Mouse (Mus musculus) thymus, postnatal 25 days (tissue): ENCODE measurements around the gene Nutf2-ps1.
"Not testable (repeated sequence)": the region's sequence is repeated elsewhere in the genome, so short reads cannot be mapped to it uniquely, and the experiment has no call there.

ENCODE experiments used
- DNase-seq: peaks from one replicate; pipeline ENCODE4 v3.0.0; 2022

Gene Nutf2-ps1

DNA sequence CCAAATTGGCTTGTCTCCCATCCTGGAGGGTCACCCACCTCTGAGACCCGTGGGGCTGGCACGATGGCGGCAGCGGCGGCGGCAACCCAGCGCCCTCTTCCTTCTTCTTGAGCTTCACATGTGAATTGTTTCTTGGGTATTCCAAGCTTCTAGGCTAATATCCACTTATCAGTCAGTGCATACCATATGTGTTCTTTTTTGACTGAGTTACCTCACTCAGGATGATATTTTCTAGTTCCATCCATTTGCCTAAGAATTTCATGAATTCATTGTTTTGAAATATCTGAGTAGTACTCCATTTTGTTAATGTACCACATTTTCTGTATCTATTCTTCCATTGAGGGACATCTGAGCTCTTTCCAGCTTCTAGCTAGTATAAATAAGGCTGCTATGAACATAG is at the start of gene Nutf2-ps1:
Gene Nutf2-ps1, minus strand, starts transcription at position 101 of the 400 bp plus-strand sequence.
- DNase-seq: not testable (repeated sequence)

DNA sequence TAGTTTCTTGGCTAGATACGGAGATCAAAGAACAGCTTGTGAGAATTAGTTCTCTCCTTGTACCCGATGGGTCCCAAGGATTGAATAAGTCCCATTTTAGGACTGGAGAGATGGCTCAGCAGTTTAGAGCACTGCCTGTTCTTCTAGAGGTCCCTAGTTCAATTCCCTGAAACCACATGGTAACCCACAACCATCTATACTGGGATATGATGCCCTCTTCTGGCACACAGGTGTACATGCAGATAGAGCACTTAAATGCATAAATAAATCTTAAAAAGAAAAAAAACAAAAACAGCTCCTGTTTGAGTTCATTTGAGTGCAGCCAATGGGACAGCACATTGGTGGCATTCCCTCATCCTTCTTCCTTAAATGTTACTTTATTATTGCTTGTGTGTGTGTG is 49.2 kb upstream of the Nutf2-ps1 start:
- no peak for DNase-seq

DNA sequence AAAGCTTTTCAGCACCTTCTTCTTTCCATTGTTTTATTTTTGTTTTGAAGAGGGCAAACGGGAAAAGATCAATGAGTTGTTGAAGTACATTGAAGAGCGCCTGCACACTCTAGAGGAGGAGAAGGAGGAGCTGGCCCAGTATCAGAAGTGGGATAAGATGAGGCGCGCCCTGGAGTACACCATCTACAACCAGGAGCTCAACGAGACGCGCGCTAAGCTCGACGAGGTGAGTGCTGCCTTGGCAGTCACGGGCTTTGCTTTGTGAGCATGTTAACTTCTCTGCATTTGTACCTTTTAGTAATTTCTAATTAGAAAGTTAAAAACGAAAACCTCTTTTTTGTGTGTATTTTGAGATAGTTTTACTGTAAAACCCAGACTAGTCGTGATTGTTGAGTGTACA is 32.8 kb upstream of the Nutf2-ps1 start:
- no peak for DNase-seq

DNA sequence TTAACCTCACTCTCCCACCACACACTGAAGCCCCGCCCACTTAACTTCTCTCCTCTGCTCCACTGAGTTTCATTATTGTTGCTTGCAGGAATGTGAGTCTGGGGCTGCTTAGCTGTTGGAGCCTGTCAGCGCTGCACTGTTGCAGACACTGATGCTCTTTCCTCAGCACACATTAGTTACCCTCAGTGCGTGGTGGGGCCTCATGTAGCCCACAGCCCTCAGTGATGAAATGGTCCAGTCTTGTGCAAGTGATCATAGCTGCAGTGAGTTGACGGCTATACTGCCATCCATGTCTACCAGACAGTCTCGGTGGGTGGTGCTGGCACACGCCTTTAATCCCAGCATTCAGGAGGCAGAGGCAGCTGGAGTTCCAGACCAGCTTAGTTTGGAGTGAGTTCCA is 20.1 kb upstream of the Nutf2-ps1 start:
- DNase-seq: no peak

DNA sequence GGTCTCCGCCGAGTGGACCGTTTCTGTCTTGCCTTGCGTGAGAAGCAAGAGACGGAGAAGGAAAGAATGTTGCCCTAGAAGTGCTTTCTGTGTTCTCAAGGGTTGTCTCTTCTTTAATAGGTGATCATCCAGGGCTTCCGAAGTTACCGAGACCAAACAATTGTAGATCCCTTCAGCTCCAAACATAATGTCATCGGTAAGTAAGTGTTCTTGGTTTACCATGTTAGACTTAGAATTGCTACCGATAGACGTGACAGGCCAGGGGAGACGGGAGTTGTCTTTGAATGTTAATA is 12.4 kb upstream of the Nutf2-ps1 start:
- no peak for DNase-seq

DNA sequence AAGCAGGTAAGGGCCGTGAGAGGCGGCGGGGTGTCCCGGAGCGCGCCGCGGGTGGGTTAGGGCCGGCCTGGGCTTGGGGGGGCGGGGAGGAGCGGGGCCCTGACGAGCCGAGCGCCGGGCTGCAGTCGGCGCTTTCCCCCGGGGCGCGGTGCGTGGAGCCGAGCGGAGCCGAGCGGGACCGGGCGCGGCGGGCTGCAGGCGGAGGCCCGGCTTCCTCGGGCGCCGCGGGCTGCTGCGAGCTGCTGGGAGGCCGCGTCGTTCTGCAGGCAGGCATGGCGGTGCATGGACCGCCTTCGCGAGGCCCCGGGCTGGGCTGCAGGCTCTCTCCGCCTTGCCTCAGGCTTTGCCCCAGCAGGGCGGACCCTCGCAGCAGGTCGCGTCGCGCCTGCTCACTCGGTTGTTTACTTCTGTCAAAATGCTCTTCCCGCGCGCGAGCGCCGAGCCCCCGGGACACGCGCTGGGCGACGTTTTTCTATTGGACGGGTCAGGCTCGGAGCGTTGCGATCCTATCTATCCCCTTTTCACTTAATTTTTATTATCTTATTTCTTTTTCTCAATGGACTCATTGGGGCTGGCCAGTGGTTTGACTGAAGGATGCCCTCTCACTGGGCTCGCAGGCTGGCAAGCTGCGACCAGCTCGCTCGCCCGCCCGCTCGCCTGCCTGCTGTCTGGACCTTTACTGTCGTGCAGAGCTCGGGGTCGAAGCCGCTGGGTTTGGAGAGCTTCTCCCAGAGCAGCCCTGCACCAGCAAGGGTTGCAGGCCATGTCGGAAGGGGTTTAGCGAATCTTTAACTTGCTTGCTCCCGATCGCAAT is 11.9 kb upstream of the Nutf2-ps1 start:
- peak; percentile 71 for DNase-seq

DNA sequence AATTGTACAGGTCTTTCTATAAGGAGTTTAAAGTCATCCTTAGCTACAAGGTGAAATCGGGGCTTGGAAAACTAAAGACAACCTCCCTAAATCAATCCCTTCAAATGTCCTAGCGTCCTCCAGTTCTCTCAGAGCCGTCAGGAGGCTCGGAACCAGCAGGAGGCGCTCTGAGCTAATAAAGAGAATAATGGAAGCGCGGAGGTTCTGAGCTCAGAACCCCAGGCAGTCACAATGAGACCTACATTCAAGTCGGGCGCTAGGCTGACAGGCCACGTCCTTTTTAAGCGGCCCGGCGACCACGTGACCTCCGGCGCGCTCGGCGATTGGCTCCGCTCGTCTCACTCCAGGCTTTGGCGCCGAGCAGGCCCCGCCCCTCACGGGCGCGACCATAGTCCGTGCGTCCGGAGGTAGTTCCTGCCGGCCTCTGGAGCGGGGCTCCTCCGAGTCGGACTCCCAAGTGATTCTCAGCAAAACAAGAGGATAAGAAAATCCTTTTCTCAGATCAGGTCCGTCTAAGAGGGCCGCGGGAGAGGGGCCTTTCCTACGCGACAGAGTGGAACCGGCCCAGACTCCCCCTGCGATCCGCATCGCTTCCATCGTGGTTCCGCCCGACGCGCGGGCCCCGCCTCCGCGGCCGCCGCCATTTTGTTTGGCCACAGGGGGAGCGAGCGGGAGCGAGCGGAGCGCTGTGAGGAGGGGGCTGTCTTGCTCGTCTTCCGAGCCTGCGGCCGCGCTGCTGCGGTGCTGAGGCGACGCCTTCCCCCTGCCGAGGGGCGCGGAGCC is 11.1 kb upstream of the Nutf2-ps1 start, which contains the start of gene Smc3:
Gene Smc3, plus strand, starts transcription at position 642 of the 783 bp plus-strand sequence.
- peak; percentile 99 for DNase-seq

DNA sequence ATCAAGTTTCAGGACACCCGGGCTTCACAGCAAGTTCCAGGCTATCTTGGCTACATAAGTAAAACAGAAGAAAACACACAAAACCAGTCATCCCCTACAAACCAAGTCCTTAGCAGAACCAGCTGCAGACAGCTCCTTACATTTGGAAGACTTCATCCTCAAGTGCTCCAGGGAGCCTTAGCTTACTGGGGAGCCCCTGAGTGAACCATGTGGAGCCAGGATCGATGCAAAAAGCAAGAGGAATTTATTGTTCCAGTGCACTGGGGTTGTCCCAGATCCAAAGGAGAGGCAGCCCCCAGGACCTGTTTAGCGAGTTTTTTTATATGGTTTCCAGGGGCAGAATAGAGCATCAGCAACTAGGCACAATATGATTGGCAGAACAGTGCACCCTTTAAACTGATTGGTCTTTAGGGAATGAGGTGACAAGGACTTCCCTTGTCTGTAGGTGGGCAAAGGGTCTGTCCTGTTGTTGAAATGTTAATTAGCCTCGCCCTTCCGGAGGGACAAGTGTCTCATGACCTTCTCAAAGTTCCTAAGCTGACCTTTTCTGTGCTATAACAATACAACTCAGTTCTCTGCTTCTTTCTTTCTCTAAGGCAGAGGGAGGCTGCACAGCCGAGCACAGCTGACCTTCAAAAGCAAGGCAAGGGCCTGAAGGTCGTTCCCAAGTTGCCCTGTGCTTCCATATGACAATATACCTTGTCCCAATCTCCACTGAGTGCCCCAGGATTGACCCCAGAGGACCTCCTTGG is 8.0 kb upstream of the Nutf2-ps1 start:
- DNase-seq: no peak

DNA sequence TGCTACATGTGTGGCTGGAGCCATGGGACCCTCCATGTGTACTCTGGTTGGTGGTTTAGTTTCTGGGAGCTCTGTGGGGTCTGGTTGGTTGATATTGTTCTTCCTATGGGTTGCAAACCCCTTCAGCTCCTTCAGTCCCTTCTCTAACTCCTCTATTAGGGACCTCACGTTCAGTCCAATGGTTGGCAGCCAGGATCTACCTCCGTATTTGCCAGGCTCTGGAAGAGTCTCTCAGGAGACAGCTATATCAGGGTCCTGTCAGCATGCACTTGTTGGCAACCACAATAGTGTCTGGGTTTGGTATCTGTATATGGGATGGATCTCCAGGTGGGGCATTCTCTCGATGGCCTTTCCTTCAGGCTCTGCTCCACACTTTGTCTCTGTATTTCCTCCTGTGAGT is 1.2 kb downstream of the Nutf2-ps1 start:
- DNase-seq: not testable (repeated sequence)

DNA sequence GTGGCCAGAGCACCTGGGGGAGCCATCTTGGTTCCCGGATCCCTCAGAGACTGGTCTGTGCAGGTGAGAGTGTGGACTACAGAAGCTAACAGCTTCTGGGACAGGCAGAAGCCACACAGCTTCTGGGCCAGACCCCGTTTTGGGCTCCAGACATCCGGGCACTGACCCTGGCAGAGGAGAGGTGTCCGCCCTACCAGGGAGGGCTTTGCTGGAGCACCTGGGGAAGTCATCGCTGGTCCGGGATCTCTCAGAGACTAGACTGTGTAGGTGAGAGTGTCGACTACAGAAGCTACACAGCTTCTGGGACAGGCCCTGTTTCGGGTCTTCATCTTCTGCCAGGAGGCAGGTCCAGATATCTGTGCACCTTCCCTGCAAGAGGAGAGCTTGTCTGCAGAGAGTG is 8.6 kb downstream of the Nutf2-ps1 start:
- not testable (repeated sequence) for DNase-seq

DNA sequence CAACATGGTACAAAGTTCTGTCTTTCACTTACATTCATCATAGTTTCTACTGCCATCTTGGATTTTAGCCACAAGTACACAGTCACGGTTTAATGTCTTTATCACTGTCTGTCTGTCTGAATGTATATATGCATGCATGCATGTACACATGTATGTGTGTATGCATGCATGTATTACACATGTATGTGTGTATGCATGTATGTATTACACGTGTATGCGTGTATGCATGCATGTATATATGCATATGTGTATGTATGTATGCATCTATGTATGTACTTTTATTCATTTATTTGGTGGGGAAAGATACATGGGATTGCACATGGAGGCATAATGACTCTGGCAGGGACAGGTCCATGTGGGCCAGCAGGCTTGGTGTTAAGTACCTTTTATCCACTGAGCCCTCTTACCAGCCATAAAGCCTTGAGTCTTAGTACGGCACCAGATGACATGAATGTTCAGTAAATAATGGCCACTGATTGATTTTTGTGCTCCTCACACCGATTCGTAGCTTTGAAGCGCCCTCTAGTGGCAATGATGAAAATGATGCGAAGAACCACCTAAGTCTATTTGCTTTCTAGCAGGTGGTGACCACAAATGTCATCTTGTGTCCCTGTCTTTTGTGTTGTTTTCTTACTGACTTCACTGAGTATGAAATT is 10.1 kb downstream of the Nutf2-ps1 start:
- DNase-seq: peak; percentile 74

DNA sequence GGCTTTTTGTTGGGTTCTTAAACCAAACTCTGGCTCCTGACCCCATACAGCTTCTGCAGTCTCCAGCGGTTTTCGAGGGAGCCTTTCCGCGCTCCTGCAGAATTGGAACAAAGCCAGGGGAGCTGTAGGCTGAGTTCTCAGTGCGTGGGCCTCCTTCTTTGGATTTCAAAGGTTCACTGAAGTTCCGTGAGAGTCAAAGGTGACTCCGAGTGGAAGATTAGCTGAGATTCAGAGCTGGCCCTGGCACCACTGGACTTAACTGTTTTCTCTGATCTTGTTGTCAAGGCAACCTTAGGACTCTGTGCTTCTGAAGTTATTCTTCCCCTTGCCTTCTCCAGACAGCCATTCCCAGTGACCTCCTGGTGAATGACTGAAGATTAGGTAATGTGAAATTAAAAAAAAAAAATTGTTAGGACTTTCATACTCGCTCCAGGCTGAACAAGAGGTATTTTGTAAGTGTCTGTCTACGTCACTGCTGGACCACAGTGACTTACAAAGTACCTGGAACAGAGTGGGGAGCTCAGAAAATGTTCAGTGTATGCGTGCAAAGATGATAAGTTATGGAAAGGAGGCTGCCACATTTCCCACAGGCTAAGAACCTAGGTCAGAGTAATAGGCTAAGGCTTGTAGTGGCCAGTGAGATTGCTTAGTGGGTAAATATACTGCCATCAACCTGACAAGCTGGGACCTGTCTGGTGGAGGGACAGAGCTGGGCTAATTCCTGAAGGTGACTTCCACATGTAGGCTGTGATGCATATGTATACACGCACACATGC is 11.7 kb downstream of the Nutf2-ps1 start:
- DNase-seq: no peak

DNA sequence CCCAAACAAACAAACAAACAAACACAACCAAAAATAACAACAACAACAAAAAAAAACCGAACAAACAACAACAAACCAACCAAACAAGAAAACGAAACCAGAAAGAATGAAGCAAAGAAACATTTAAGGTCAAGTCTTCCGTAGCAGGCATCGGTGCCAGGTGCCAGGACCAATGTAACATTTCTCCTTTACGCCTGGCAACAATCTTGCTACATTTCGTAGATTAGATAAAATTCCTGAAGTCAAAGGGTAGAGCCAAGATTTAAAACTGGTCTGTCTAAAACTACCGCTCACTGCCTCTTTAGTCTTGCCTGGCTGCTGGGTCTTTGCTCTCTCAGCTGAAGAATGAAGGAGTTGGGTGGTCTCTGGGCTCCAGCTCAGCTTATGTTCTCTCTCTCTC is 12.8 kb downstream of the Nutf2-ps1 start:
- DNase-seq: no peak

DNA sequence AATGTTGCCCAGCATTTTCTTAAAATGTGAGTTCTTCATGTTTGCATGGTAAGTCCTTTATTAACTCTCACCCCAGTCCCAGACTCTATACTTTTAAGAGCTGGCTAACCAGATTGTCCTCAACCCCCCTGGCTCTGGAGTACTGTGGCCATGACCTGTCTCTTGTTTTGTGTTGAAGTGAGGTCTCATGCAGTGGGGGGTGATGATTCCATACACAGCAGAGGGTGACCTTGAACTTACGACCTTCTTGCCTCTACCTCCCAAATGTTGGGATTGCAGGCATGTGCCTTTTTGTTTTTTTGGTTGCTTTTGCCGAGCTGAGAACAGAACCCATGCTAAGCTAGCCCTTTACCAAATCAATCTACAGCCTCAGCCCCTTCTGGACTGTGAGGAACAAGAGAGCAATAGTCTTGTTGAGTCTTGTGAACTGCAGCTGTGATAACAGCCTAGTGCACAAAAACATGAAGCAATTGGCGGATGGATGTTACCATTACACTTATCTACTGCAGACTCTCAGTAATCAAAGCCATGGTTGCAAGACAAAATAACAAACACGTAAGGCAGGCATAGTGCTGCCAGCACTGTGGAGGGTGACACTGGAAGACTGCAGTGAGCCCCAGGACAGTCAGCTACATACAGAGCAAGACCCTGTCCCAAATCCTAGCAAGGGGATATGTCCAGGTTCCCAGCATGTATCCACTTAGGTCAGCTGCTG is 13.4 kb downstream of the Nutf2-ps1 start:
- no peak for DNase-seq

DNA sequence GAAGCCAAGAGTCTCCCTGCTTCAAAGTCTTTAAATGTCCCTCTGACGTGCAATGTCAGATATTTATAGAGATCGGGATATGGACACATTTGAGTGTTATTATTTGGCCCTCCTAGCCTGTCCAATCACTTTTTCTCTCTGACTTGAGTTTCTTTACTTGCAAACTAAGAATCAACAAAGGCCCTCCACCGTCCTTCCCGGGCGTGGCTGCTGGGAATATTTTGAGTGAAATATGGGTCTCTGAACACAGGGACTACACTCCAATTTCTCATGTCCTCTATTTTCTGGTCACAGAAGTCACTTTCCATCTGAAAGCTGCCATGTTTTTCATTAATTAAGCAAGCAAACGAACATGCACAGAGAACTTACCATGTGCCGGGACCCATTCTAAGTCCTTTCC is 14.3 kb downstream of the Nutf2-ps1 start:
- no peak for DNase-seq

DNA sequence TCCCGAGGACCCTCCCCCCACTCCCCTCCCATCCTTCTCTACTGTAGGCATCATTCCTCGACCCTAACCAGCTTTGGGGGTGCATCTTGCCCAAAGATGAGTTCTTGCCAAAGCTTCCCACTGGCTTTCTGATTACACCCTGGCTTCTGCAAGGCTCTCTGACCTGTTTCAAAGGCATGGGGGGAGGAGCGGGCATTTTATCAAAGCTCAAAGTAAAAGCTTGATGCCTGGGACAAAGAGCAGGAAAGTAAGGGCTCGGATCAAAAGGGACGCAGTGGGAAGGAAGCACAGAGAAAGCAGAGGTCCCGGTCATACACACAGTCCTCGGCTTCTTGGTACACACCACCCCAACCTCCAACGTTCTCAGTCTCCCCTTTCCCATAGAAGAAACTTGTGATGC is 14.7 kb downstream of the Nutf2-ps1 start:
- DNase-seq: no peak

DNA sequence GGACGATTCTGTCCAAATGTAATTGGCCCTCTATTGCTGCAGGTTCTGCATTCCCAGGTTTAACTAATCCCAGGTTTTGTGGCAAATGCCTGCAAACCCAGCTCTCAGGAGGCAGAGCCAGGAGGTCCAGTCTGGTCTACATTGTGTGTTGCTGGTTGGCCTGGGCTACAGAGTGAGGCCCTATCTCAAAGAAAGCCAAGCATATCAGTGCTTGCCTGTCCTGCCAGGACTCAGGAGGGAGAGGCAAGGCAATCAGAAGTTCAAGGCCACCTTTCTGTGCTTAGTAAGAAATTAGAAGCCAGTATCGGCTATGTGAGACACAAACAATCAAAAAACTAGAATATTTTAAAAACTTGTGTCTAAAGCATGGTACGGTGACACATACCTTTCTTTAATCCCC is 15.7 kb downstream of the Nutf2-ps1 start:
- DNase-seq: no peak

DNA sequence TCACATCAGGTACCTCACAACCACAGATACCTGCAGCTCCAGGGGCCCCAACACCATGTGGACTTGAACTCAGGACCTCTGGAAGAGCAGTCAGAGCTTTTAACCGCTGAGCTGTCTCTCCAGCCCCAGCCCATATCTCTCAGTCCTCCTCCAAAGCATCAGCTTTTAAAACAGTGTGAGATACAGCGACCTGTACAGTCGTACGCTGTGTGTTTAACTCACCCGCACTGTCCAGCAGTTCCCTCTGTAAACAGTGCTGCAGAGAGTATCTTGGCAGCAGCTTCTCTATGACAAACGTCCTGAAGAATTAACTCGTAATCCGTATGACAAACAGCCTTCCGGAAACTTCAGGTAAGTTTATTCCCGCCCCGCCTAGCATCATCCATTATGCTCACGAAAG is 16.3 kb downstream of the Nutf2-ps1 start:
- no peak for DNase-seq

DNA sequence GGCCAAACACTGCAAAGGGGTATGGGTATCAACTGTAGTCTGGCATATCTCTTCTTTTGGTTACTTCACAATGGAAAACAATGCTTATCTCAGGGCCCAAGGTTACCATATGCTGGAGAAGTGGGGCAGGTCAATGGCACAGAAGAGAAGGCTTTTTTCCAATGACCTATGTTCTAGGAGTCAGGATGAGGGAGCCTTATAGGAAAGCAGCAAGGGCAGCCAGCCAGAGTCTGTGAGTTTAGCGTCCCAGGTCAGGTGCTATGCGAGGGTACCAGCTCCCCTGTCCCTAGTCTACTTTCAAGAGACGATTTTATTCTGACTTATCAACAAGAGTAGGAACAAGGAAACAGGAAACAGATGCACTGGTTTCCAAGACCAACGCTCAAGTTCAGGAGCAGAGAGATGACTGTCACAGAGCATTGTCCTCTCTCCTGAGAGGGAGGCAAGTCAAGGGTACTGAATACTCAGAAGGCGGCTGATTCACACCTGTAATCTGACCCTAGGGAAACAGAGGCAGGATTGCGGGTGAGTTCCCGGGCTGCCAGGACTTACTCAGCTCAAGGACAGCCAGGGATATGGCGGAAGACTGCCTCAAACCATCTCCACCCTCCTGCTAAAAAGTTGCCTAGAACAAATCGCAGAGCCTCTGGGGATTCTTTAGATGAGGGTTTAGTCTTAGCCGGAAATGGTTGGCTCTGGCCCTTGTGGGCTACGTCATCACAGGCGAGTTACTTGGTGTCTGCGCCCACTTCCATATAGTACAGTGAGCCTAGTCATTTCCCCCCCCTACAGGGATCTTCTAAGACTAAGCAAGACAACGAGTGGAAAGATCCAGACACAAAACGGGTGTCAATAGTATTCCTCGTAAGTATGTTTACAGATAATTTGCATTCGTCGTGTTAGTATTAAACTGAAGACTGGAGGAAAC is 17.1 kb downstream of the Nutf2-ps1 start:
- DNase-seq: no peak

DNA sequence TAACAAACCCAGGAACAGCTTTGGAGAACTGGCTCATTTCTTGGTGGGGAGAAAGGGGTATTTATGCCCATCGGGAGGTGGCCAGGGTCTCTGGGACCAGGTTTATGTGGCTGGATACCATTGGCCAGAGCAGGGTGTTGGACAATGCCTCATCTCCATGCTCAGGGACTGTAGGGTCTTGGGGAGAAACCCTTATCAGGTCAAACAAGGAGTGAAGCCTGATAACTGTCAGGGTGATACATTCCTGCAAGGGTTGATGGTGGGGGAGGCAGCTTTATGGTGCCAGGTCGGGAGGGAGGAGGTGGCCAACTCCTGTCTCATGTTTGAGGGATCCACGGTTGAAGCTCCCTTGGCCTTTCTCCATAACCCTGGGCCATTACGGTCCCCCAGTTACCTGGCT is 17.8 kb downstream of the Nutf2-ps1 start:
- DNase-seq: no peak
